Mouse (Mus musculus) heart, embryonic 16.5 days (tissue): ENCODE results near the gene Prcc. TPM values are rescaled to one million over a fixed set of nuclear protein-coding genes. Genes with fewer than 3 reads are reported as not detected.
"Not testable (repeated sequence)": the region's sequence is repeated elsewhere in the genome, so short reads cannot be mapped to it uniquely, and the experiment has no call there.

Experiments
- ATAC-seq: fragments of 200-750 bp; cut with Nextera tagmentation; replicated peaks from 2 replicates; pipeline ENCODE4 v1.8.0; 2017; ENCODE audit warnings: moderate number of reproducible peaks; ENCODE audit not compliant: insufficient read depth, low FRiP score; ENCODE audit errors: extremely low read depth
- H3K27ac ChIP-seq: fragments of 300-500 bp; sonication (generic); 2 replicates; pipeline ENCODE4 v1.5.1; 2014; ENCODE audit warnings: mild to moderate bottlenecking, low read length, control low read depth, moderate library complexity
- H3K27me3 ChIP-seq: fragments of 300-500 bp; sonication (generic); 2 replicates; pipeline ENCODE4 v1.6.1; 2014; ENCODE audit warnings: low read length, mixed read lengths; ENCODE audit not compliant: control insufficient read depth, insufficient read depth
- H3K36me3 ChIP-seq: fragments of 300-500 bp; sonication (generic); 2 replicates; pipeline ENCODE4 v1.6.1; 2014; ENCODE audit not compliant: control insufficient read depth, insufficient read depth
- H3K4me1 ChIP-seq: fragments of 300-500 bp; sonication (generic); 2 replicates; pipeline ENCODE4 v1.6.1; 2014; ENCODE audit warnings: low read length, mixed read lengths; ENCODE audit not compliant: control insufficient read depth, insufficient read depth
- H3K4me2 ChIP-seq: fragments of 300-500 bp; sonication (generic); 2 replicates; pipeline ENCODE4 v1.6.1; 2014; ENCODE audit warnings: low read depth, mild to moderate bottlenecking, control low read depth, low read length
- H3K4me3 ChIP-seq: fragments of 300-500 bp; sonication (generic); 2 replicates; pipeline ENCODE4 v1.5.1; 2014; ENCODE audit warnings: mild to moderate bottlenecking, control low read depth, low read length
- H3K9ac ChIP-seq: fragments of 300-500 bp; sonication (generic); 2 replicates; pipeline ENCODE4 v1.6.1; 2014; ENCODE audit warnings: low read length, control low read depth
- H3K9me3 ChIP-seq: fragments of 300-500 bp; sonication (generic); replicated peaks from 2 replicates; pipeline ENCODE4 v1.6.1; 2016; ENCODE audit warnings: low read length; ENCODE audit not compliant: control insufficient read depth
- WGBS: fragments of 180-500 bp; shearing (Covaris S2); extraction: QIAGEN DNeasy Blood & Tissue Kit; methylation state at CpG from one replicate; pipeline ENCODE4 v1.1.7; 2014; 5-methylcytosine and 5-hydroxymethylcytosine counted together
- polyA plus RNA-seq: library from polyadenylated mRNA; unstranded; fragments of >200 nt; fragmentation: Nextera tagmentation; extraction: Ambion mirVana; gene quantifications from 2 replicates; pipeline ENCODE4 v1.2.1, GENCODE M21; 2015

Prcc gene
- polyA plus RNA-seq, 1 experiment from 2014 or later: 10.6 TPM

- no peaks in the 10 kb centered on the region for H3K36me3 ChIP-seq
- no peaks in the 10 kb centered on the region for H3K9me3 ChIP-seq
- peaks cover 5% of the 10 kb centered on the region for H3K27me3 ChIP-seq
- no peak for ATAC-seq
- H3K4me2 ChIP-seq: no peak overlapping the region
- no peak overlapping the region for H3K27ac ChIP-seq
- no peak overlapping the region for H3K9ac ChIP-seq
- no peaks in the 10 kb centered on the region for H3K4me1 ChIP-seq
- no peak overlapping the region for H3K4me3 ChIP-seq
Observed at GRCm38 (mm10) chr3:87840858-87841257, 44.5 kb downstream of the Prcc start.

DNA sequence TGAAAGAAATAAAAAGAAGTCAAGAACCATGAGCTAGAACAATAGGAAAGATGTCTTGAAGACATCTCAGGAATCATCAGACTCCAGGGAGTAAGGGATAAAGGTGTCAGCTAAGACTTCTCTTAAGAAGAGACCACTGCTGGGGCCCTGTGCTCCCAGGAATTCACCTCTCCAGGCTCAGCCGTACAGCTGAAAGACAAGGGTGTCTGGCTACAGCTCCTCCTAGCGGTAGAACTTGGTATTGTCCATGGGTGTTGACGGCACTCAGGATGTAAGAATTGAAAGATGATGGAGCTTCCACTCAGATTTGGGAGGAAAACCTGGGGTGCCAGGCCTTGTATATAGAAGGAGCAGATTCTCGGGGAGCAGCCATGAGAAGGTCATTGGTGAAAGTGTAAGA is 46.8 kb downstream of the Prcc start:
- Histone ChIP-seq H3K4me1 (no peaks in the 10 kb centered on the region), H3K9ac (no peak overlapping the region), H3K9me3 (no peaks in the 10 kb centered on the region), H3K27ac (no peak overlapping the region), H3K27me3 (peaks cover 5% of the 10 kb centered on the region), H3K4me2 (no peak overlapping the region), H3K36me3 (no peaks in the 10 kb centered on the region), H3K4me3 (no peak overlapping the region)
- no peak for ATAC-seq
- 2% methylated on average over 4 of the region's 4 CpGs for WGBS

- Histone ChIP-seq H3K4me2 (no peak overlapping the region), H3K27me3 (no peaks in the 10 kb centered on the region; the same call in 1 of the 2 replicates), H3K9ac (no peak overlapping the region), H3K4me1 (no peaks in the 10 kb centered on the region), H3K27ac (no peak overlapping the region), H3K36me3 (no peaks in the 10 kb centered on the region), H3K9me3 (no peaks in the 10 kb centered on the region), H3K4me3 (no peak overlapping the region)
- ATAC-seq: no peak
- WGBS: 62% methylated on average over 5 of the region's 5 CpGs
Observed at GRCm38 (mm10) chr3:87833482-87833881, 51.9 kb downstream of the Prcc start.

GRCm38 (mm10) chr3:87832109-87832859 is 53.1 kb downstream of the Prcc start:
- H3K27me3 ChIP-seq: no peaks in the 10 kb centered on the region; the same call in 1 of the 2 replicates
- 74% methylated on average over 7 of the region's 7 CpGs for WGBS
- ATAC-seq: no peak

DNA sequence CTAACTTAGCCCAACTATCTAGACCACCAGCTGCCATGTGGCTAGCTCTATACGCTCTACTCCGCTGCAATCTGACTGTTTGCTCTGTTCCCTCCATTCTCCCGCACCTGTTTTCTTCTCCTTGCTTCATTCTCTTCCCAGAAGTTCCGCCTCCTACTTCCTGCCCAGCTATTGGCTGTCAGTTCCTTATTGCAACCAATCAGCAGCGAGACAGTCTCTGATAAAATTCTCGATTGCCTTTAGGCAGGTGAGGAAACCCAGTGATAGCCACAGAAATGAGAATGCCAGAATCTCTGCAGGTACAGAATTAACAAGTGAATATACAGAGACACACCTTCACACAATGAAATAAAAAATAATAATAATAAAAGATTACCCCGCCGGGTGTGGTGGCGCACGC is 56.4 kb downstream of the Prcc start:
- H3K27ac ChIP-seq: no peak overlapping the region
- 50% methylated on average over 10 of the region's 10 CpGs for WGBS
- H3K4me2 ChIP-seq: no peak overlapping the region
- no peaks in the 10 kb centered on the region for H3K9me3 ChIP-seq
- H3K4me1 ChIP-seq: no peaks in the 10 kb centered on the region
- no peaks in the 10 kb centered on the region; the same call in 1 of the 2 replicates for H3K27me3 ChIP-seq
- H3K36me3 ChIP-seq: no peaks in the 10 kb centered on the region
- no peak overlapping the region for H3K4me3 ChIP-seq
- H3K9ac ChIP-seq: no peak overlapping the region
- ATAC-seq: no peak

More at GRCm38 (mm10) chr3:87832109-87832859, 53.1 kb downstream of the Prcc start:
- Histone ChIP-seq H3K9ac (no peak overlapping the region), H3K4me1 (no peaks in the 10 kb centered on the region), H3K9me3 (no peaks in the 10 kb centered on the region), H3K4me2 (no peak overlapping the region), H3K27ac (no peak overlapping the region), H3K36me3 (no peaks in the 10 kb centered on the region), H3K4me3 (no peak overlapping the region)

DNA sequence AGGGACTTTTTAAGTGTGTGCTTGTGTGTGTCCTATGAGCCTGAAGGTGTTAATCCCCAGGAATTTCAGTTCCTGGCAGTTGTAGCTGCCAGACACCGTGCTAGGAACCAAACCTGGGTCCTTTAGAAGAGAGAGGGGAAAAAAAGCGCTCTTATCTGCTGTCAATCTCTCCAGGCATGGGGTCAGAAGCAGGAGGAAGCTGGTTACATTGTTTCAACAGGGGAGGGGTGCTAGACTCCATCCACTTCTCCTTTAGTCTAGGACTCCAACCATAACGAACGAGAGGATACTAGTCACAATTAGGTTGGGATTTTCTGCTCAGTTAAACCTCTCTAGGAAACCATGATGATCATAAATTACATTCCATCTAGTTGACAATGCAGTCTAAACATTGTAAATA is 57.0 kb downstream of the Prcc start:
- Histone ChIP-seq H3K4me3 (no peak overlapping the region), H3K27me3 (no peaks in the 10 kb centered on the region; the same call in 1 of the 2 replicates), H3K9ac (no peak overlapping the region), H3K9me3 (no peaks in the 10 kb centered on the region), H3K4me2 (no peak overlapping the region), H3K36me3 (no peaks in the 10 kb centered on the region), H3K27ac (no peak overlapping the region), H3K4me1 (no peaks in the 10 kb centered on the region)
- no peak for ATAC-seq
- WGBS: 34% methylated on average over 4 of the region's 4 CpGs

GRCm38 (mm10) chr3:87824206-87824605 is 61.2 kb downstream of the Prcc start, which contains the start of gene Pear1:
Pear1 (minus strand) TSS chr3:87824306.
- ATAC-seq, H3K27ac ChIP-seq, H3K4me3 ChIP-seq, H3K27me3 ChIP-seq, H3K9me3 ChIP-seq, H3K9ac ChIP-seq, H3K36me3 ChIP-seq, H3K4me1 ChIP-seq, H3K4me2 ChIP-seq: not testable (repeated sequence)
- 77% methylated on average over 1 of the region's 1 CpGs for WGBS

- Histone ChIP-seq H3K36me3 (no peaks in the 10 kb centered on the region), H3K27ac (no peak overlapping the region), H3K9me3 (no peaks in the 10 kb centered on the region), H3K27me3 (peaks cover 34% of the 10 kb centered on the region), H3K4me1 (no peaks in the 10 kb centered on the region), H3K4me3 (no peak overlapping the region), H3K4me2 (no peak overlapping the region), H3K9ac (no peak overlapping the region)
- no peak for ATAC-seq
- 60% methylated on average over 12 of the region's 12 CpGs for WGBS
Observed at GRCm38 (mm10) chr3:87818226-87818625, 67.2 kb downstream of the Prcc start.

GRCm38 (mm10) chr3:87816646-87817093 is 68.7 kb downstream of the Prcc start:
- no peak overlapping the region for H3K27ac ChIP-seq
- no peak; the same call in 1 of the 2 replicates for ATAC-seq
- H3K9ac ChIP-seq: no peak overlapping the region
- no peaks in the 10 kb centered on the region for H3K4me1 ChIP-seq
- peak overlapping the region; percentile 18; the same call in 1 of the 2 replicates for H3K4me2 ChIP-seq
- peaks cover 39% of the 10 kb centered on the region for H3K27me3 ChIP-seq
- H3K4me3 ChIP-seq: no peak overlapping the region
- H3K36me3 ChIP-seq: no peaks in the 10 kb centered on the region
- H3K9me3 ChIP-seq: no peaks in the 10 kb centered on the region
- WGBS: 5% methylated on average over 12 of the region's 12 CpGs
